Mouse (Mus musculus): ENCODE data around the gene Arhgap44. TPM values are rescaled to one million over a fixed set of nuclear protein-coding genes. Genes with fewer than 3 reads are reported as not detected.
A peak's percentile ranks its signal among the peaks of the same experiment; 100 is the strongest.

The Arhgap44 gene
- 5.1 and 5.9 TPM in 2 replicates for polyA plus RNA-seq (2014; fragmentation: Nextera tagmentation; extraction: Ambion mirVana)

GRCm38 (mm10) chr11:65162767-65163120 lies at the start of gene Arhgap44:
TSS of gene Arhgap44 (minus strand) at chr11:65162961.
- peak within 1 kb of the TSS; percentile 42; the same call in 1 of the 2 replicates for H3K27ac ChIP-seq (ENCODE audit: low read depth, low read length)
- H3K4me2 ChIP-seq (ENCODE audit: low read depth): peak within 1 kb of the TSS; percentile 79
- 0 out of 2 replicates have a peak, but pooled peaks cover 5% of the 10 kb centered on the region for H3K4me1 ChIP-seq (ENCODE audit: control insufficient read depth, insufficient read depth, low read length)
- H3K36me3 ChIP-seq (ENCODE audit: control insufficient read depth, insufficient read depth, low read length): no peaks in the 10 kb centered on the region
- H3K9ac ChIP-seq (ENCODE audit: low read length): peak within 1 kb of the TSS; percentile 86
- DNase-seq (ENCODE audit: low spot score) (peak; percentile 79), ATAC-seq (ENCODE audit: insufficient read depth, low FRiP score, low TSS enrichment) (peak; percentile 97)
- H3K9me3 ChIP-seq (ENCODE audit: control insufficient read depth, low read length): no peaks in the 10 kb centered on the region
- H3K27me3 ChIP-seq (ENCODE audit: control insufficient read depth, insufficient read depth, low read length): no peaks in the 10 kb centered on the region
- H3K4me3 ChIP-seq (ENCODE audit: low read depth, low read length): peak within 1 kb of the TSS; percentile 80
- WGBS: under 1% methylated on average over 27 of the region's 27 CpGs

GRCm38 (mm10) chr11:65211701-65212100 lies 48.9 kb upstream of the Arhgap44 start:
- Histone ChIP-seq H3K4me1 (ENCODE audit: control insufficient read depth, insufficient read depth, low read length) (no peaks in the 10 kb centered on the region), H3K4me2 (ENCODE audit: low read depth) (no peak overlapping the region), H3K27me3 (ENCODE audit: control insufficient read depth, insufficient read depth, low read length) (no peaks in the 10 kb centered on the region), H3K9ac (ENCODE audit: low read length) (no peak overlapping the region), H3K27ac (ENCODE audit: low read depth, low read length) (no peak overlapping the region), H3K4me3 (ENCODE audit: low read depth, low read length) (no peak overlapping the region), H3K36me3 (ENCODE audit: control insufficient read depth, insufficient read depth, low read length) (no peaks in the 10 kb centered on the region), H3K9me3 (ENCODE audit: control insufficient read depth, low read length) (no peaks in the 10 kb centered on the region)
- 70% methylated on average over 6 of the region's 6 CpGs for WGBS
- DNase-seq (ENCODE audit: low spot score) (no peak), ATAC-seq (ENCODE audit: insufficient read depth, low FRiP score, low TSS enrichment) (no peak)

- no peak for DNase-seq (ENCODE audit: low spot score)
- Histone ChIP-seq H3K4me3 (ENCODE audit: low read depth, low read length) (no peak overlapping the region), H3K36me3 (ENCODE audit: control insufficient read depth, insufficient read depth, low read length) (no peaks in the 10 kb centered on the region), H3K27ac (ENCODE audit: low read depth, low read length) (no peak overlapping the region), H3K4me1 (ENCODE audit: control insufficient read depth, insufficient read depth, low read length) (no peaks in the 10 kb centered on the region), H3K4me2 (ENCODE audit: low read depth) (no peak overlapping the region), H3K27me3 (ENCODE audit: control insufficient read depth, insufficient read depth, low read length) (no peaks in the 10 kb centered on the region), H3K9ac (ENCODE audit: low read length) (no peak overlapping the region), H3K9me3 (ENCODE audit: control insufficient read depth, low read length) (no peaks in the 10 kb centered on the region)
- 62% methylated on average over 6 of the region's 6 CpGs for WGBS
- no peak for ATAC-seq (ENCODE audit: insufficient read depth, low FRiP score, low TSS enrichment)
Observed at GRCm38 (mm10) chr11:65209441-65209840, 46.7 kb upstream of the Arhgap44 start.

- H3K4me2 ChIP-seq (ENCODE audit: low read depth): no peak overlapping the region
Observed at GRCm38 (mm10) chr11:65205306-65205705, 42.5 kb upstream of the Arhgap44 start.

GRCm38 (mm10) chr11:65204651-65205050 lies 41.9 kb upstream of the Arhgap44 start:
- H3K9me3 ChIP-seq (ENCODE audit: control insufficient read depth, low read length): no peaks in the 10 kb centered on the region
- no peaks in the 10 kb centered on the region for H3K27me3 ChIP-seq (ENCODE audit: control insufficient read depth, insufficient read depth, low read length)
- H3K4me3 ChIP-seq (ENCODE audit: low read depth, low read length): no peak overlapping the region
- ATAC-seq (ENCODE audit: insufficient read depth, low FRiP score, low TSS enrichment): no peak
- H3K36me3 ChIP-seq (ENCODE audit: control insufficient read depth, insufficient read depth, low read length): no peaks in the 10 kb centered on the region
- no peak for DNase-seq (ENCODE audit: low spot score)
- 79% methylated on average over 13 of the region's 13 CpGs for WGBS
- no peaks in the 10 kb centered on the region for H3K4me1 ChIP-seq (ENCODE audit: control insufficient read depth, insufficient read depth, low read length)
- no peak overlapping the region for H3K4me2 ChIP-seq (ENCODE audit: low read depth)
- H3K9ac ChIP-seq (ENCODE audit: low read length): no peak overlapping the region
- H3K27ac ChIP-seq (ENCODE audit: low read depth, low read length): no peak overlapping the region

More at GRCm38 (mm10) chr11:65205306-65205705, 42.5 kb upstream of the Arhgap44 start:
- DNase-seq (ENCODE audit: low spot score): no peak
- Histone ChIP-seq H3K27ac (ENCODE audit: low read depth, low read length) (no peak overlapping the region), H3K9ac (ENCODE audit: low read length) (no peak overlapping the region), H3K9me3 (ENCODE audit: control insufficient read depth, low read length) (no peaks in the 10 kb centered on the region), H3K36me3 (ENCODE audit: control insufficient read depth, insufficient read depth, low read length) (no peaks in the 10 kb centered on the region), H3K4me1 (ENCODE audit: control insufficient read depth, insufficient read depth, low read length) (no peaks in the 10 kb centered on the region), H3K27me3 (ENCODE audit: control insufficient read depth, insufficient read depth, low read length) (no peaks in the 10 kb centered on the region), H3K4me3 (ENCODE audit: low read depth, low read length) (no peak overlapping the region)
- WGBS: 68% methylated on average over 5 of the region's 5 CpGs
- ATAC-seq (ENCODE audit: insufficient read depth, low FRiP score, low TSS enrichment): no peak

- no peak for DNase-seq (ENCODE audit: low spot score)
- 81% methylated on average over 1 of the region's 1 CpGs for WGBS
- Histone ChIP-seq H3K4me3 (ENCODE audit: low read depth, low read length) (no peak overlapping the region), H3K27ac (ENCODE audit: low read depth, low read length) (no peak overlapping the region), H3K4me2 (ENCODE audit: low read depth) (no peak overlapping the region), H3K36me3 (ENCODE audit: control insufficient read depth, insufficient read depth, low read length) (no peaks in the 10 kb centered on the region), H3K9me3 (ENCODE audit: control insufficient read depth, low read length) (no peaks in the 10 kb centered on the region), H3K9ac (ENCODE audit: low read length) (no peak overlapping the region), H3K4me1 (ENCODE audit: control insufficient read depth, insufficient read depth, low read length) (no peaks in the 10 kb centered on the region), H3K27me3 (ENCODE audit: control insufficient read depth, insufficient read depth, low read length) (no peaks in the 10 kb centered on the region)
- ATAC-seq (ENCODE audit: insufficient read depth, low FRiP score, low TSS enrichment): no peak
Observed at GRCm38 (mm10) chr11:65203020-65203419, 40.3 kb upstream of the Arhgap44 start.

- no peak for ATAC-seq (ENCODE audit: insufficient read depth, low FRiP score, low TSS enrichment)
Observed at GRCm38 (mm10) chr11:65202236-65202635, 39.5 kb upstream of the Arhgap44 start.

GRCm38 (mm10) chr11:65198026-65198425 lies 35.3 kb upstream of the Arhgap44 start:
- ATAC-seq (ENCODE audit: insufficient read depth, low FRiP score, low TSS enrichment): no peak
- no peaks in the 10 kb centered on the region for H3K4me1 ChIP-seq (ENCODE audit: control insufficient read depth, insufficient read depth, low read length)
- DNase-seq (ENCODE audit: low spot score): no peak
- H3K4me2 ChIP-seq (ENCODE audit: low read depth): no peak overlapping the region
- H3K27ac ChIP-seq (ENCODE audit: low read depth, low read length): no peak overlapping the region
- H3K27me3 ChIP-seq (ENCODE audit: control insufficient read depth, insufficient read depth, low read length): no peaks in the 10 kb centered on the region
- no peak overlapping the region for H3K9ac ChIP-seq (ENCODE audit: low read length)
- no peaks in the 10 kb centered on the region for H3K36me3 ChIP-seq (ENCODE audit: control insufficient read depth, insufficient read depth, low read length)
- H3K9me3 ChIP-seq (ENCODE audit: control insufficient read depth, low read length): no peaks in the 10 kb centered on the region
- WGBS: 88% methylated on average over 3 of the region's 3 CpGs
- no peak overlapping the region for H3K4me3 ChIP-seq (ENCODE audit: low read depth, low read length)

More at GRCm38 (mm10) chr11:65202236-65202635, 39.5 kb upstream of the Arhgap44 start:
- Histone ChIP-seq H3K4me2 (ENCODE audit: low read depth) (no peak overlapping the region), H3K27me3 (ENCODE audit: control insufficient read depth, insufficient read depth, low read length) (no peaks in the 10 kb centered on the region), H3K36me3 (ENCODE audit: control insufficient read depth, insufficient read depth, low read length) (no peaks in the 10 kb centered on the region), H3K9me3 (ENCODE audit: control insufficient read depth, low read length) (no peaks in the 10 kb centered on the region), H3K4me1 (ENCODE audit: control insufficient read depth, insufficient read depth, low read length) (no peaks in the 10 kb centered on the region), H3K4me3 (ENCODE audit: low read depth, low read length) (no peak overlapping the region), H3K27ac (ENCODE audit: low read depth, low read length) (no peak overlapping the region), H3K9ac (ENCODE audit: low read length) (no peak overlapping the region)
- 48% methylated on average over 5 of the region's 5 CpGs for WGBS
- no peak for DNase-seq (ENCODE audit: low spot score)

- H3K9ac ChIP-seq (ENCODE audit: low read length): no peak overlapping the region
- 1% methylated on average over 3 of the region's 3 CpGs for WGBS
- no peaks in the 10 kb centered on the region for H3K27me3 ChIP-seq (ENCODE audit: control insufficient read depth, insufficient read depth, low read length)
- no peak overlapping the region for H3K4me3 ChIP-seq (ENCODE audit: low read depth, low read length)
- peak; percentile 72 for DNase-seq (ENCODE audit: low spot score)
- H3K27ac ChIP-seq (ENCODE audit: low read depth, low read length): no peak overlapping the region
- no peaks in the 10 kb centered on the region for H3K36me3 ChIP-seq (ENCODE audit: control insufficient read depth, insufficient read depth, low read length)
- ATAC-seq (ENCODE audit: insufficient read depth, low FRiP score, low TSS enrichment): no peak
- no peak overlapping the region for H3K4me2 ChIP-seq (ENCODE audit: low read depth)
- no peaks in the 10 kb centered on the region for H3K9me3 ChIP-seq (ENCODE audit: control insufficient read depth, low read length)
- H3K4me1 ChIP-seq (ENCODE audit: control insufficient read depth, insufficient read depth, low read length): no peaks in the 10 kb centered on the region
Observed at GRCm38 (mm10) chr11:65197280-65197679, 34.5 kb upstream of the Arhgap44 start.

All from neural tube, embryonic 11.5 days (tissue).